Mouse (Mus musculus) leukemia stem cell, adult 10-12 weeks (primary cell): ENCODE data around the gene Gpbp1l1. TPM values are rescaled to one million over a fixed set of nuclear protein-coding genes. Genes with fewer than 3 reads are reported as not detected.

Source experiments
- polyA plus RNA-seq: library from polyadenylated mRNA; stranded (reverse); fragments of >175 nt; gene quantifications from 2 replicates; pipeline ENCODE4 v1.2.3, GENCODE M21; 2012; ENCODE audit warnings: low replicate concordance

Gpbp1l1 gene
- polyA plus RNA-seq = 11.6 and 17.5 TPM in 2 replicates

GRCm38 (mm10) chr4:116557306-116558121, at the start of gene Gpbp1l1:
Gene Gpbp1l1, plus strand, starts transcription at chr4:116557658.

GRCm38 (mm10) chr4:116555413-116556300, 1.8 kb upstream of the Gpbp1l1 start, which contains the start of gene Tmem69:
Gene Tmem69, minus strand, starts transcription at chr4:116555936.

DNA sequence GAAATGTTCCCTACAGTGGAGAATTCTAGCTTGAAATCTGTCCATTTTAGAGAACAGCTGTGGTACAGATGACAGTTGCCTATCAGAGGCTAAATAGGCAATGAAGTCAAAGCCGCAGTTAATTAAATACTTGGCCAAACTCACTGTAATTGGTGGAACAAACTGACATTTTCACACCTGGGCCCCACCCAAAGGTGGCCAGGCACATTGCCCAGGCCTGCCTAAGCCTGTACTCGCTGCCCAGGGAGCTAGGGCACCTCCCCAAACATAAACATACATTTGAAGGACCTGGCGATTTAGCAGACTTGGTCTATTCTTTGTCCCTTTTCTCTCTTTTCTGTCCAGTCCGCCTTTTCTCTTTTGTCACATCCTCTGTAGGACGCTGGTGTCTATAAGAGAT, 38.9 kb downstream of the Gpbp1l1 start, which contains the start of gene Ccdc17:
TSS of gene Ccdc17 (plus strand) at position 276 of the 400 bp plus-strand sequence.

DNA sequence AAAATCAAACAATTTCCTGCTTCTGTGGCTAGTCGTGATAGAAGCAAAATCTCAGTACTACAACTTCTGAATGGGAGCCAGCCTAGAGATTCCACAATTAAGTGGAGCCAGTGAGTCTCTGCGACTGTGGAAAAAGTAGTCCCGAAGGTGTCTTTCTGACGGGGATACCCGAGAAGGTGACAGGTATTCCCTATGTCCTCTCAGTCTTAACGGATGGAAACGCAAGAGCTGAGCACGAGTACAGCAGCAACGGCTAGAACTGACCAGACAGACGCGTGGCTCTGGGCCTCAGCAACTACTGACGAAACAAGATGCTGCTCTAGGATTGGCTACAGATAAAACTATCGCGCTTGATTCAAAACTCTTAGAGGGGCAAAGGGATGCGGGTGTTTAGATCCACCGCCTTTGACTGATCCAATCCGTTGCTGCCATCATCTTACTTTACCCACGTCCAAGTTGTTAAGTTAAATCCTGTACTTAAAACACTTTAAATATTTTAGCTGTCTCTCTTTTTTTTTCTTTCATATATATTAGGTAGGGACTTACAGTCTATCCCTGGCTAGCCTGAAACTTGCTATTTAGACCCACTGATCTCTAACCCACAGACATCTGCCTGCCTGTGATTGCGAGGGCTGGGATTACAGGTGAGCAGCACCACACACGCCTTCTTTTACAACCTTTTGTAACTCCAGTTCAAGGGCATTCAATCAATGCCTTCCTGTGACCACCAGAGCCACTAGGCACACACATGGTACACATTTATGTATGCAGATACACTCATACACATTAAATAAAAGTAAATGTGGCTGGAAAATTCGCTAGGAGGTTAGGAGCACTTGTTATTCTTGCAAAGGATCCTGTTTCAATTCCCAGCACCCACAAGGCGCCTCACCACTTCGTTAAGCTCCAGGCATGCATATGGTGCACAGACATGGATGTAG, 70.5 kb downstream of the Gpbp1l1 start, which contains the start of gene Nasp:
TSS of gene Nasp (minus strand) at position 220 of the 941 bp plus-strand sequence.

Other genes starting within 250 kb of the Gpbp1l1 start
- gene Mast2, start 93.5 kb upstream of the Gpbp1l1 start, polyA plus RNA-seq = 95.0 and 297 TPM in 2 replicates
- 0.66 and 2.1 TPM in 2 replicates for gene Ipp, start 50.1 kb upstream of the Gpbp1l1 start, polyA plus RNA-seq
- 0.84 and 8.9 TPM in 2 replicates for gene Tmem69, start 1.7 kb upstream of the Gpbp1l1 start, polyA plus RNA-seq
- gene Ccdc17, start 39.0 kb downstream of the Gpbp1l1 start, polyA plus RNA-seq = 0.32 and 0.99 TPM in 2 replicates
- 1.5 and 41.3 TPM in 2 replicates for gene Nasp, start 70.3 kb downstream of the Gpbp1l1 start, polyA plus RNA-seq
- gene Akr1a1, start 94.0 kb downstream of the Gpbp1l1 start, polyA plus RNA-seq = 122 and 136 TPM in 2 replicates
- 0.86 and 18.9 TPM in 2 replicates for gene Prdx1, start 127.9 kb downstream of the Gpbp1l1 start, polyA plus RNA-seq
- 0.88 TPM in 1 of 2 replicates, not detected in the other for gene Mmachc, start 150.7 kb downstream of the Gpbp1l1 start, polyA plus RNA-seq
- 1.6 and 2.3 TPM in 2 replicates for gene Ccdc163, start 150.9 kb downstream of the Gpbp1l1 start, polyA plus RNA-seq
- 1.8 and 2.9 TPM in 2 replicates for gene Tesk2, start 163.3 kb downstream of the Gpbp1l1 start, polyA plus RNA-seq
- 2.2 and 10.9 TPM in 2 replicates for gene Toe1, start 250.0 kb downstream of the Gpbp1l1 start, polyA plus RNA-seq